Mouse (Mus musculus): ENCODE data around the gene Olfr1441. TPM values are rescaled to one million over a fixed set of nuclear protein-coding genes. Genes with fewer than 3 reads are reported as not detected.

The Olfr1441 gene
- polyA plus RNA-seq, 1 experiment from 2014 or later = not detected

DNA sequence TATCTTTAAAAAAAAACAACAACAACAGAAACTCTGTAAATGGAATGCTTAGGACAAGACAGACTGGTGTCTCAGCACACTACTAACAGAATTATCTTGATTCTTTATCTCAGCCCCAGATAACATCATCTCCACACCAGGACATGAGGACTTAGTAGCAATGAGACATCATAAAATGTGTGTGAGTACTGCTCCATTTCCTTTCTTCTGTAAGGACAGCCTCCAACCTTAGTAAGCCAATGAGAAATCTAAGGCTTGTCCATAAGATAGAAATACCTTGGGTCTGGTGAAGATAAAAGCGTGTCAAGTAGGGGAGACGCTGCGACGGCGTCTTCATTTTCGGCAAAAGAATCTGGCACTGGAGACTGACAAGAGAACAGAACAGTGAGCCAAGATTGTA lies 10.4 kb downstream of the Olfr1441 start, which contains the start of gene Pfpl:
TSS of gene Pfpl (plus strand) at position 301 of the 400 bp plus-strand sequence.
- no peaks in the 10 kb centered on the region for H3K36me3 ChIP-seq (ENCODE audit: control insufficient read depth, insufficient read depth)

GRCm38 (mm10) chr19:12433033-12433432 lies 15.8 kb downstream of the Olfr1441 start:
- WGBS = 2% methylated on average over 2 of the region's 2 CpGs
- no peak overlapping the region for H3K4me2 ChIP-seq (ENCODE audit: low read depth, low read length)
- H3K9me3 ChIP-seq (replicated peaks; ENCODE audit: control insufficient read depth, low read length) = no peaks in the 10 kb centered on the region
- H3K27me3 ChIP-seq (ENCODE audit: control insufficient read depth, insufficient read depth, low read length) = no peaks in the 10 kb centered on the region
- H3K27ac ChIP-seq (ENCODE audit: low read length) = no peak overlapping the region
- no peaks in the 10 kb centered on the region for H3K4me1 ChIP-seq (ENCODE audit: control insufficient read depth, insufficient read depth, low read length)
- H3K4me3 ChIP-seq (ENCODE audit: low read length) = no peak overlapping the region
- ATAC-seq (replicated peaks; ENCODE audit: extremely low read depth, insufficient read depth, low FRiP score) = no peak
- no peak overlapping the region for H3K9ac ChIP-seq (ENCODE audit: low read length)
- no peaks in the 10 kb centered on the region for H3K36me3 ChIP-seq (ENCODE audit: control insufficient read depth, insufficient read depth)

More for the DNA sequence above, 10.4 kb downstream of the Olfr1441 start, which contains the start of gene Pfpl:
- Histone ChIP-seq H3K4me2 (ENCODE audit: low read depth, low read length) (no peak within 1 kb of the TSS), H3K27me3 (ENCODE audit: control insufficient read depth, insufficient read depth, low read length) (no peaks in the 10 kb centered on the region), H3K27ac (ENCODE audit: low read length) (no peak within 1 kb of the TSS), H3K4me3 (ENCODE audit: low read length) (no peak within 1 kb of the TSS), H3K4me1 (ENCODE audit: control insufficient read depth, insufficient read depth, low read length) (no peaks in the 10 kb centered on the region), H3K9me3 (replicated peaks; ENCODE audit: control insufficient read depth, low read length) (no peaks in the 10 kb centered on the region), H3K9ac (ENCODE audit: low read length) (no peak within 1 kb of the TSS)
- no peak for ATAC-seq (replicated peaks; ENCODE audit: extremely low read depth, insufficient read depth, low FRiP score)
- 81% methylated on average over 6 of the region's 6 CpGs for WGBS

DNA sequence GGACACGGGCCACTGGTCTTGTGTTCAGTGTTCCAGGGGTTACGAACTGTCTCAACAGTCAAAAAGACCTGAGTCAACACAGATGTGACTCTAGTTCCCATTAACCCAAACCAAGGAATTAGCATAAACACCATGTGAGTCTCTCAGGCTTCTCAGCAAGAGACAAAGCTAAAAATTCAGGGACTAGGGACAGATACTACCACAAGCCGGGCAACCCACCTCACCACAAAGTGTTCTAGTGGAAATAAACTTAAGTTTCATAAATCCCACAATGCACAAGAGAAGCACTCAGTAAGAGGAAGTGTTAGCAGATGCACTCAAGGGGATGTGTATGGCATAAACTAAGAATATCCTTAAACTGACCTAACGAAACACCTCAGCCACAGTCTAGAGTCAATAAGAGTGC lies 17.8 kb downstream of the Olfr1441 start:
- ATAC-seq (replicated peaks; ENCODE audit: extremely low read depth, insufficient read depth, low FRiP score) = no peak
- no peaks in the 10 kb centered on the region for H3K27me3 ChIP-seq (ENCODE audit: control insufficient read depth, insufficient read depth, low read length)
- H3K9ac ChIP-seq (ENCODE audit: low read length) = no peak overlapping the region
- 66% methylated on average over 4 of the region's 4 CpGs for WGBS
- H3K27ac ChIP-seq (ENCODE audit: low read length) = no peak overlapping the region
- no peaks in the 10 kb centered on the region for H3K36me3 ChIP-seq (ENCODE audit: control insufficient read depth, insufficient read depth)
- no peaks in the 10 kb centered on the region for H3K4me1 ChIP-seq (ENCODE audit: control insufficient read depth, insufficient read depth, low read length)
- H3K4me2 ChIP-seq (ENCODE audit: low read depth, low read length) = no peak overlapping the region
- no peaks in the 10 kb centered on the region for H3K9me3 ChIP-seq (replicated peaks; ENCODE audit: control insufficient read depth, low read length)
- no peak overlapping the region for H3K4me3 ChIP-seq (ENCODE audit: low read length)

- H3K4me3 ChIP-seq (ENCODE audit: low read length) = no peak overlapping the region
- no peak overlapping the region for H3K27ac ChIP-seq (ENCODE audit: low read length)
- H3K9me3 ChIP-seq (replicated peaks; ENCODE audit: control insufficient read depth, low read length) = no peaks in the 10 kb centered on the region
- no peaks in the 10 kb centered on the region for H3K36me3 ChIP-seq (ENCODE audit: control insufficient read depth, insufficient read depth)
- no peak overlapping the region for H3K4me2 ChIP-seq (ENCODE audit: low read depth, low read length)
- H3K9ac ChIP-seq (ENCODE audit: low read length) = no peak overlapping the region
- WGBS = 53% methylated on average over 4 of the region's 4 CpGs
- no peaks in the 10 kb centered on the region for H3K4me1 ChIP-seq (ENCODE audit: control insufficient read depth, insufficient read depth, low read length)
- no peak for ATAC-seq (replicated peaks; ENCODE audit: extremely low read depth, insufficient read depth, low FRiP score)
- no peaks in the 10 kb centered on the region for H3K27me3 ChIP-seq (ENCODE audit: control insufficient read depth, insufficient read depth, low read length)
These were observed 18.7 kb downstream of the Olfr1441 start for GRCm38 (mm10) chr19:12435750-12436524.

- Histone ChIP-seq H3K4me2 (ENCODE audit: low read depth, low read length) (no peak overlapping the region), H3K9ac (ENCODE audit: low read length) (no peak overlapping the region), H3K4me1 (ENCODE audit: control insufficient read depth, insufficient read depth, low read length) (no peaks in the 10 kb centered on the region), H3K27ac (ENCODE audit: low read length) (no peak overlapping the region), H3K27me3 (ENCODE audit: control insufficient read depth, insufficient read depth, low read length) (no peaks in the 10 kb centered on the region), H3K4me3 (ENCODE audit: low read length) (no peak overlapping the region), H3K36me3 (ENCODE audit: control insufficient read depth, insufficient read depth) (no peaks in the 10 kb centered on the region), H3K9me3 (replicated peaks; ENCODE audit: control insufficient read depth, low read length) (no peaks in the 10 kb centered on the region)
- ATAC-seq (replicated peaks; ENCODE audit: extremely low read depth, insufficient read depth, low FRiP score) = no peak
- WGBS = 35% methylated on average over 1 of the region's 1 CpGs
These were observed 22.3 kb downstream of the Olfr1441 start for GRCm38 (mm10) chr19:12439581-12439980.

- Histone ChIP-seq H3K27ac (ENCODE audit: low read length) (no peak overlapping the region; the same call in 1 of the 2 replicates), H3K4me3 (ENCODE audit: low read length) (no peak overlapping the region), H3K27me3 (ENCODE audit: control insufficient read depth, insufficient read depth, low read length) (no peaks in the 10 kb centered on the region), H3K9ac (ENCODE audit: low read length) (no peak overlapping the region), H3K4me2 (ENCODE audit: low read depth, low read length) (no peak overlapping the region), H3K4me1 (ENCODE audit: control insufficient read depth, insufficient read depth, low read length) (no peaks in the 10 kb centered on the region), H3K9me3 (replicated peaks; ENCODE audit: control insufficient read depth, low read length) (no peaks in the 10 kb centered on the region), H3K36me3 (ENCODE audit: control insufficient read depth, insufficient read depth) (no peaks in the 10 kb centered on the region)
- 68% methylated on average over 5 of the region's 5 CpGs for WGBS
- no peak for ATAC-seq (replicated peaks; ENCODE audit: extremely low read depth, insufficient read depth, low FRiP score)
These were observed 23.0 kb downstream of the Olfr1441 start for GRCm38 (mm10) chr19:12440103-12440725.

DNA sequence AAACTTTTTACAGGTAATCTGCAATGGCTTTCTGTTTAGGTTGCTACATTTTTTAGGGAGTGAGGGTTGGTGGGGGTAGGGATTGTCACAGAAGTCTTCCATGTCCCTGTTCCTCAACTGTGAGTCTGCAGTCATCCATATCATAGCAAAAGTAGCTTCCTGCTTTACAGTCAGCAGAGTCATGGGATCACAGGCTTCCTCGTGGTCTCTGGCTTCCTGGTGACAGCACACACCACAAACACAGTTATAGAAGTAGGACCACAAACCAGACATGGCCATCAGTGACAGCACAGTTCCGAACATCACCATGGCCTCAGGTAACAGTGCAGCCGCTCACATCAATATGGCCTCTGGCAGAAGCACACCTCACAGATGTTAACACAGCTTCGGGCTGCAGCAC lies 25.3 kb downstream of the Olfr1441 start:
- Histone ChIP-seq H3K36me3 (ENCODE audit: control insufficient read depth, insufficient read depth) (no peaks in the 10 kb centered on the region), H3K4me2 (ENCODE audit: low read depth, low read length) (peak overlapping the region; percentile 36; the same call in 1 of the 2 replicates), H3K9ac (ENCODE audit: low read length) (no peak overlapping the region), H3K4me1 (ENCODE audit: control insufficient read depth, insufficient read depth, low read length) (no peaks in the 10 kb centered on the region), H3K27ac (ENCODE audit: low read length) (no peak overlapping the region), H3K9me3 (replicated peaks; ENCODE audit: control insufficient read depth, low read length) (no peaks in the 10 kb centered on the region), H3K27me3 (ENCODE audit: control insufficient read depth, insufficient read depth, low read length) (no peaks in the 10 kb centered on the region), H3K4me3 (ENCODE audit: low read length) (no peak overlapping the region)
- no peak for ATAC-seq (replicated peaks; ENCODE audit: extremely low read depth, insufficient read depth, low FRiP score)
- 59% methylated on average over 4 of the region's 4 CpGs for WGBS

- no peak overlapping the region for H3K27ac ChIP-seq (ENCODE audit: low read length)
- no peak overlapping the region for H3K9ac ChIP-seq (ENCODE audit: low read length)
- WGBS = 69% methylated on average over 3 of the region's 3 CpGs
- no peak overlapping the region for H3K4me2 ChIP-seq (ENCODE audit: low read depth, low read length)
- no peak for ATAC-seq (replicated peaks; ENCODE audit: extremely low read depth, insufficient read depth, low FRiP score)
- no peaks in the 10 kb centered on the region for H3K36me3 ChIP-seq (ENCODE audit: control insufficient read depth, insufficient read depth)
- H3K9me3 ChIP-seq (replicated peaks; ENCODE audit: control insufficient read depth, low read length) = no peaks in the 10 kb centered on the region
- no peak overlapping the region for H3K4me3 ChIP-seq (ENCODE audit: low read length)
- H3K27me3 ChIP-seq (ENCODE audit: control insufficient read depth, insufficient read depth, low read length) = no peaks in the 10 kb centered on the region
- H3K4me1 ChIP-seq (ENCODE audit: control insufficient read depth, insufficient read depth, low read length) = no peaks in the 10 kb centered on the region
These were observed 27.8 kb downstream of the Olfr1441 start for GRCm38 (mm10) chr19:12445014-12445413.

DNA sequence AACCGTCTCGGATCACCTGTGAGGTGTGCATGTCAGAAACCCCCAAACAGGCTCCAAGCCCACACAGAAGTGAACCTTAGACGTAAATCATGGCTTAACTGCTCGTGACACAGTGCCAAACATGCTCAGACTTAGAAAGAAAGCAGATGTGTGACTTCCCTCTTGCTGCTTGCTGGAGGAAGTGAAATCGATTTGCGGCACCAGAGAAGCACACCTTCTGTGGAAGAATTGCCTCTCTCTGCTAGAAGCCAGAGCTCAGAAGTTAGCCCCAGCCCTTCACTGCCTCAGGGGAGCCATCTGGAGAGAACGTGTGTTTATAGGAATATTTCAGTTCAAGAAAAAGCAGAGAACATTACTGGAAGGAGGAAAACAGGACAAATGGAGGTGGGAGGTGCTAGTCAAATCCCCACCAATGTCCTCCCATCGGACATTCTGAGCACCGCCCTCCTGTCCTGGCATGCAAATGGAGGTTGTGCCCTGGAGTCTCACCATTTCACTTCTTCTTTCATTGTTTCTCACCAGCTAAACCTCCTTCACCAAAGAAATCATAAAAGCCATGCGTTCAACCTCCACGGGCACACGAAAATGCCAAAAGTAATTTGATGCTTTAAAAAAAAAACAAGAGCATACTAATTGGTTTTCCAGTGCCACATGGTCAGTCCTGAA lies 40.3 kb downstream of the Olfr1441 start:
- H3K36me3 ChIP-seq (ENCODE audit: control insufficient read depth, insufficient read depth) = no peaks in the 10 kb centered on the region
- 71% methylated on average over 12 of the region's 12 CpGs for WGBS
- H3K4me3 ChIP-seq (ENCODE audit: low read length) = no peak overlapping the region
- H3K27me3 ChIP-seq (ENCODE audit: control insufficient read depth, insufficient read depth, low read length) = no peaks in the 10 kb centered on the region
- peak overlapping the region; percentile 19; the same call in 1 of the 2 replicates for H3K4me2 ChIP-seq (ENCODE audit: low read depth, low read length)
- no peak overlapping the region for H3K27ac ChIP-seq (ENCODE audit: low read length)
- no peaks in the 10 kb centered on the region for H3K9me3 ChIP-seq (replicated peaks; ENCODE audit: control insufficient read depth, low read length)
- no peak overlapping the region for H3K9ac ChIP-seq (ENCODE audit: low read length)
- no peaks in the 10 kb centered on the region for H3K4me1 ChIP-seq (ENCODE audit: control insufficient read depth, insufficient read depth, low read length)
- no peak for ATAC-seq (replicated peaks; ENCODE audit: extremely low read depth, insufficient read depth, low FRiP score)

Data from heart, embryonic 16.5 days (tissue).